Mouse (Mus musculus) liver, adult 2 months (tissue): Measurements from ENCODE around the gene Atxn2l.

Source experiments
- CTCF ChIP-seq: fragments of 200-500 bp; IDR thresholded peaks from 2 replicates; pipeline ENCODE4 v1.5.1; 2011; ENCODE audit warnings: low read depth, low read length, control low read depth
- POLR2A ChIP-seq: fragments of 200-500 bp; IDR thresholded peaks from 2 replicates; pipeline ENCODE4 v1.6.1; 2011; ENCODE audit warnings: low read length, control low read depth; ENCODE audit not compliant: insufficient read depth; ENCODE audit errors: extremely low read depth

- TF ChIP-seq POLR2A (no peak), CTCF (no peak)
These were observed 51.0 kb downstream of the Atxn2l start for GRCm38 (mm10) chr7:126452244-126452643.
